Mouse (Mus musculus) liver, adult 2 months (tissue): ENCODE results near the gene Abcg4. TPM values are rescaled to one million over a fixed set of nuclear protein-coding genes. Genes with fewer than 3 reads are reported as not detected.

Source experiments
- DNase-seq: peaks from one replicate; pipeline ENCODE4 v3.0.0-alpha.2; 2011; ENCODE audit warnings: low read depth, low spot score; ENCODE audit errors: extremely low read depth
- H3K27ac ChIP-seq: fragments of 200-500 bp; replicated peaks from 2 replicates; pipeline ENCODE4 v1.5.1; 2012; ENCODE audit warnings: low read depth, mild to moderate bottlenecking, control low read depth, inconsistent platforms, low read length; ENCODE audit not compliant: insufficient read depth
- H3K27me3 ChIP-seq: fragments of 200-500 bp; 2 replicates; pipeline ENCODE4 v1.6.1; 2012; ENCODE audit warnings: mild to moderate bottlenecking, moderate library complexity, low read length, inconsistent platforms; ENCODE audit not compliant: control insufficient read depth, insufficient read depth
- H3K36me3 ChIP-seq: fragments of 200-500 bp; 2 replicates; pipeline ENCODE4 v1.6.1; 2012; ENCODE audit warnings: low read length, inconsistent platforms; ENCODE audit not compliant: control insufficient read depth, insufficient read depth
- H3K4me1 ChIP-seq: fragments of 200-500 bp; 2 replicates; pipeline ENCODE4 v1.6.1; 2011; ENCODE audit warnings: low read length; ENCODE audit not compliant: control insufficient read depth, insufficient read depth
- H3K4me3 ChIP-seq: fragments of 200-500 bp; 2 replicates; pipeline ENCODE4 v1.5.1; 2011; ENCODE audit warnings: low read depth, mild to moderate bottlenecking, control low read depth, low read length, moderate library complexity; ENCODE audit not compliant: insufficient read depth
- H3K79me2 ChIP-seq: fragments of 200-500 bp; 2 replicates; pipeline ENCODE4 v1.6.1; 2012; ENCODE audit warnings: inconsistent platforms, mild to moderate bottlenecking, low read length, moderate library complexity; ENCODE audit not compliant: control insufficient read depth, insufficient read depth
- H3K9ac ChIP-seq: fragments of 200-500 bp; 2 replicates; pipeline ENCODE4 v1.6.1; 2012; ENCODE audit warnings: low read depth, mild to moderate bottlenecking, control low read depth, inconsistent platforms, low read length
- CTCF ChIP-seq: fragments of 200-500 bp; IDR thresholded peaks from 2 replicates; pipeline ENCODE4 v1.5.1; 2011; ENCODE audit warnings: low read depth, low read length, control low read depth
- POLR2A ChIP-seq: fragments of 200-500 bp; IDR thresholded peaks from 2 replicates; pipeline ENCODE4 v1.6.1; 2011; ENCODE audit warnings: low read length, control low read depth; ENCODE audit not compliant: insufficient read depth; ENCODE audit errors: extremely low read depth
- WGBS: fragments of 180-500 bp; shearing (Covaris S2); methylation state at CpG from one replicate; pipeline ENCODE4 v1.1.7; 2018; 5-methylcytosine and 5-hydroxymethylcytosine counted together
- polyA plus RNA-seq: library from polyadenylated mRNA; depleted of rRNA; stranded (reverse); fragments of >200 nt; gene quantifications from 2 replicates; pipeline ENCODE4 v1.2.3, GENCODE M21; 2012
- total RNA-seq: library from RNA; depleted of rRNA; stranded (reverse); fragments of >200 nt; gene quantifications from 2 replicates; pipeline ENCODE4 v1.2.3, GENCODE M21; 2014

Abcg4 gene
- total and polyA plus RNA-seq, 2 experiments = 0.11 TPM; not detected in 1

- Histone ChIP-seq H3K9ac (no peak overlapping the region), H3K4me3 (no peak overlapping the region), H3K36me3 (no peaks in the 10 kb centered on the region; the same call in 1 of the 2 replicates), H3K27me3 (no peaks in the 10 kb centered on the region), H3K27ac (no peak overlapping the region), H3K4me1 (no peaks in the 10 kb centered on the region), H3K79me2 (no peaks in the 10 kb centered on the region)
- DNase-seq = no peak
- 94% methylated on average over 6 of the region's 6 CpGs for WGBS
- TF ChIP-seq POLR2A (no peak), CTCF (no peak)
Observed at GRCm38 (mm10) chr9:44253441-44253840, 35.0 kb downstream of the Abcg4 start.

- no peak for TF ChIP-seq CTCF
- no peak for TF ChIP-seq POLR2A
- WGBS = 93% methylated on average over 10 of the region's 10 CpGs
- no peaks in the 10 kb centered on the region for H3K79me2 ChIP-seq
- H3K27ac ChIP-seq = no peak within 1 kb of the TSS
- no peaks in the 10 kb centered on the region; the same call in 1 of the 2 replicates for H3K36me3 ChIP-seq
- H3K4me3 ChIP-seq = no peak within 1 kb of the TSS
- H3K4me1 ChIP-seq = no peaks in the 10 kb centered on the region
- H3K27me3 ChIP-seq = no peaks in the 10 kb centered on the region
- DNase-seq = no peak
- H3K9ac ChIP-seq = no peak within 1 kb of the TSS
Observed at GRCm38 (mm10) chr9:44251314-44251713, 37.1 kb downstream of the Abcg4 start, which contains the start of gene Pdzd3. TSS of gene Pdzd3 (minus strand) at chr9:44251471.

GRCm38 (mm10) chr9:44250445-44250844 is 38.0 kb downstream of the Abcg4 start:
- no peaks in the 10 kb centered on the region; the same call in 1 of the 2 replicates for H3K36me3 ChIP-seq
- no peaks in the 10 kb centered on the region for H3K27me3 ChIP-seq
- 72% methylated on average over 4 of the region's 4 CpGs for WGBS
- no peaks in the 10 kb centered on the region for H3K79me2 ChIP-seq
- TF ChIP-seq POLR2A (no peak), CTCF (no peak)
- no peak for DNase-seq
- H3K27ac ChIP-seq = no peak overlapping the region
- no peak overlapping the region for H3K9ac ChIP-seq
- no peak overlapping the region for H3K4me3 ChIP-seq
- no peaks in the 10 kb centered on the region for H3K4me1 ChIP-seq

GRCm38 (mm10) chr9:44249181-44250146 is 39.0 kb downstream of the Abcg4 start:
- H3K36me3 ChIP-seq = no peaks in the 10 kb centered on the region; the same call in 1 of the 2 replicates
- H3K4me3 ChIP-seq = no peak overlapping the region
- H3K9ac ChIP-seq = no peak overlapping the region
- no peak for DNase-seq
- no peak for TF ChIP-seq POLR2A
- TF ChIP-seq CTCF = peak; percentile 79
- no peak overlapping the region for H3K27ac ChIP-seq
- WGBS = 51% methylated on average over 26 of the region's 26 CpGs
- H3K79me2 ChIP-seq = no peaks in the 10 kb centered on the region
- H3K27me3 ChIP-seq = no peaks in the 10 kb centered on the region
- no peaks in the 10 kb centered on the region for H3K4me1 ChIP-seq

- WGBS = 50% methylated on average over 6 of the region's 6 CpGs
- Histone ChIP-seq H3K4me1 (no peaks in the 10 kb centered on the region), H3K79me2 (no peaks in the 10 kb centered on the region), H3K4me3 (no peak overlapping the region), H3K27me3 (no peaks in the 10 kb centered on the region), H3K27ac (no peak overlapping the region), H3K36me3 (no peaks in the 10 kb centered on the region), H3K9ac (no peak overlapping the region)
- no peak for TF ChIP-seq POLR2A
- no peak for TF ChIP-seq CTCF
- DNase-seq = no peak
Observed at GRCm38 (mm10) chr9:44247907-44248306, 40.5 kb downstream of the Abcg4 start.

GRCm38 (mm10) chr9:44243621-44244020 is 44.8 kb downstream of the Abcg4 start:
- Histone ChIP-seq H3K79me2 (no peaks in the 10 kb centered on the region), H3K4me3 (no peak overlapping the region), H3K27ac (no peak overlapping the region), H3K4me1 (no peaks in the 10 kb centered on the region), H3K36me3 (no peaks in the 10 kb centered on the region), H3K27me3 (no peaks in the 10 kb centered on the region), H3K9ac (no peak overlapping the region)
- 40% methylated on average over 2 of the region's 2 CpGs for WGBS
- no peak for DNase-seq
- TF ChIP-seq CTCF (no peak), POLR2A (no peak)
